Mouse (Mus musculus) limb, embryonic 11.5 days (tissue): ENCODE measurements at regions not wholly inside any gene's neighbourhood (a gene's known extent, or its start where the extent isn't known, plus 50 kb on each side); places are given as distances from the start of the nearest gene placed in this dataset.

Experiments
- ATAC-seq: fragments of 200-750 bp; cut with Nextera tagmentation; 2 replicates; pipeline ENCODE4 v1.8.0; 2017; ENCODE audit warnings: low read depth; ENCODE audit not compliant: insufficient number of reproducible peaks, low FRiP score, low TSS enrichment
- DNase-seq: peaks from one replicate; pipeline ENCODE4 v3.0.0-alpha.2; 2015; ENCODE audit warnings: low spot score
- H3K27ac ChIP-seq: fragments of 300-500 bp; sonication (generic); replicated peaks from 2 replicates; pipeline ENCODE4 v1.5.1; 2014; ENCODE audit warnings: low read depth, mild to moderate bottlenecking, low read length
- H3K27me3 ChIP-seq: fragments of 300-500 bp; sonication (generic); 2 replicates; pipeline ENCODE4 v1.6.1; 2014; ENCODE audit warnings: mild to moderate bottlenecking, low read length, mixed read lengths; ENCODE audit not compliant: control insufficient read depth, insufficient read depth
- H3K36me3 ChIP-seq: fragments of 300-500 bp; sonication (generic); 2 replicates; pipeline ENCODE4 v1.6.1; 2014; ENCODE audit warnings: mild to moderate bottlenecking, low read length, moderate library complexity, mixed read lengths; ENCODE audit not compliant: control insufficient read depth, insufficient read depth
- H3K4me1 ChIP-seq: fragments of 300-500 bp; sonication (generic); 2 replicates; pipeline ENCODE4 v1.6.1; 2014; ENCODE audit warnings: low read length, mixed read lengths; ENCODE audit not compliant: control insufficient read depth, insufficient read depth
- H3K4me2 ChIP-seq: fragments of 300-500 bp; sonication (generic); 2 replicates; pipeline ENCODE4 v1.6.1; 2014; ENCODE audit warnings: low read depth, mild to moderate bottlenecking, moderate library complexity; ENCODE audit not compliant: severe bottlenecking
- H3K4me3 ChIP-seq: fragments of 300-500 bp; sonication (generic); 2 replicates; pipeline ENCODE4 v1.5.1; 2014; ENCODE audit warnings: low read depth, low read length
- H3K9ac ChIP-seq: fragments of 300-500 bp; sonication (generic); 2 replicates; pipeline ENCODE4 v1.6.1; 2014; ENCODE audit warnings: mild to moderate bottlenecking, low read length
- H3K9me3 ChIP-seq: fragments of 300-500 bp; sonication (generic); 2 replicates; pipeline ENCODE4 v1.6.1; 2016; ENCODE audit warnings: low read length; ENCODE audit not compliant: control insufficient read depth
- WGBS: fragments of 180-500 bp; shearing (Covaris S2); extraction: QIAGEN DNeasy Blood & Tissue Kit; methylation state at CpG from one replicate; pipeline ENCODE4 v1.1.7; 2014; 5-methylcytosine and 5-hydroxymethylcytosine counted together

DNA sequence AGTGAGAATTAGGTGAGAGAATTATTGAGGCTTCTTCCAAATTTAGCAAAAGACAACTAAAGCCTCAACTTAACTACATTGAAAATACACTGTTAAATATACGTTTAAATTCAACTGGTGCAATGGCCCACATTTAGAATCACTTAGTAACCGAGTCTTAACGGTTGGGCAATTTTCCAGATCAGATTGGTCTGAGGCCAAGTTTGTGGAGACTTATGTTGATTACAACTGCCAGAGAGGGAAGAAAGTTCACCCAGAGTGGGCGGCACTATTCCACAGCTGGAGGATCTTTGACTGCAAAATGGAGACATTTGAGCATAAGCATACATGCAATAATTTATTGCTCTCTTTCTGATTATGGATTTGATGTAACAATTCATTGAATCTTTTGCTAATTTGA is 146.5 kb upstream of the Tprg start:
- 88% methylated on average over 4 of the region's 4 CpGs for WGBS
- Histone ChIP-seq H3K9ac (no peak overlapping the region), H3K27ac (no peak overlapping the region), H3K36me3 (no peaks in the 10 kb centered on the region), H3K4me3 (no peak overlapping the region), H3K9me3 (no peaks in the 10 kb centered on the region), H3K4me1 (no peaks in the 10 kb centered on the region), H3K4me2 (no peak overlapping the region), H3K27me3 (no peaks in the 10 kb centered on the region)
- DNase-seq = no peak
- ATAC-seq = no peak

DNA sequence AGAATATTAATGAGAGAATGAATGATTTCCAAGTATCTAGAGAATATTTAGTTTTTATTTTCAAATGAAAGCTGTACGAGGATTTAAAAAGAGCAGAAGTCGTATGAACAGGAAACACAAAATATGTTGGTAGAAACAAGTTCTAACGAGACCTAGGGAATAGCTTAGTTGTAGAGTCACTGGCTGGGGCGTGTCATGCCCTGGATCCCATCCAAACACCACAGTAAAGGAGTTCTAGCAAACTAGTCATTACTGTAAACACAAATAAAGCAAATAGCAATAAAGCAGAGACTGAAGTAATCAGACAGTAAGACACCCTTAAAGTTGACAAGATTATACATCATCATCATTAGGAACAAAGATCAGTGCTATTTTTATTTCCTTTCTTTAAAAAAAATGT is 139.1 kb upstream of the Tprg start:
- no peak overlapping the region for H3K4me2 ChIP-seq
- no peak for ATAC-seq
- H3K9ac ChIP-seq = no peak overlapping the region
- H3K9me3 ChIP-seq = no peaks in the 10 kb centered on the region
- no peak for DNase-seq
- no peak overlapping the region for H3K27ac ChIP-seq
- WGBS = 75% methylated on average over 4 of the region's 4 CpGs
- no peaks in the 10 kb centered on the region for H3K27me3 ChIP-seq
- no peak overlapping the region for H3K4me3 ChIP-seq
- H3K4me1 ChIP-seq = no peaks in the 10 kb centered on the region
- H3K36me3 ChIP-seq = no peaks in the 10 kb centered on the region

DNA sequence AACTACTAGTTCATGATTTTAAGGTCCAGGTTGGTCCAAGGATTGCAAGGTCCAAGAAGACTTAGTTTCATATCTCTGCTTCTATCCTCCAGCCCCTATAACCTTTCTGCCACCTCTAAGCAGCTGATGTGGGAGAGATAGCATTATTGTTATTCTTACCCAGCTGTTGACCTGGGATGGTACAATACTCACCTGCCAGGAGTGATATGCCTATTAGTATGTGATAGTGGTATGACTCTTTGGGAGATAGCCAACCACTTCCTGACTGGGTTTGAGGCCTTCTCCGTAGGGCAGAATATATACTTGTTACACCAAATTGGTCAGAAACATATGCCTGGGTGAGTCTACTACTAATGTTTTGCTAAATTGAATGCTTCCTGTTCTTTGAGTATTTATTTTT is 137.4 kb upstream of the Tprg start:
- DNase-seq (no peak), ATAC-seq (no peak)
- Histone ChIP-seq H3K9me3 (no peaks in the 10 kb centered on the region), H3K36me3 (no peaks in the 10 kb centered on the region), H3K4me1 (no peaks in the 10 kb centered on the region), H3K4me2 (no peak overlapping the region), H3K27me3 (no peaks in the 10 kb centered on the region), H3K9ac (no peak overlapping the region), H3K4me3 (no peak overlapping the region), H3K27ac (no peak overlapping the region)
- 89% methylated on average over 1 of the region's 1 CpGs for WGBS

DNA sequence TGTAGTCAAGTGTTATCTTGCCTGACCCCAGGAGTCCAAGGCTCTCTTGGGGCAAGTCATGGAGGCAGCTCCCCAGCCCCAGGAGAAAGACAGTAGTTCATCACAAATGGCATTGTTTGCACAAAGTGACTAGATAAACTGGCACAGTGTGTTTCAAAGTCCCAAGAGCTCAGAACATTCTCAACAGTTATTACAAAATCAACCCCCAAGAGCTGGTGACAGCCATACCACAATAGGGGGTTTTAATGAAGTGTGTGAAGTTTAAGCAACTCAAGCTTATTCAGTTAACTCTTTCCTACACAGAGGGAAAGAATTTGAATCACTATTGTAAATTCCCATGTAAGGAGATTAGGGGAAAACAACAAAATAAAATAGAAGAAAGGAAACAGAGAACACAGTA is 109.7 kb upstream of the Tprg start:
- no peak overlapping the region for H3K4me3 ChIP-seq
- no peak overlapping the region for H3K9ac ChIP-seq
- H3K9me3 ChIP-seq = no peaks in the 10 kb centered on the region
- no peak for DNase-seq
- ATAC-seq = no peak
- no peak overlapping the region for H3K4me2 ChIP-seq
- no peak overlapping the region for H3K27ac ChIP-seq
- no peaks in the 10 kb centered on the region for H3K36me3 ChIP-seq
- no peaks in the 10 kb centered on the region for H3K27me3 ChIP-seq
- no peaks in the 10 kb centered on the region for H3K4me1 ChIP-seq

DNA sequence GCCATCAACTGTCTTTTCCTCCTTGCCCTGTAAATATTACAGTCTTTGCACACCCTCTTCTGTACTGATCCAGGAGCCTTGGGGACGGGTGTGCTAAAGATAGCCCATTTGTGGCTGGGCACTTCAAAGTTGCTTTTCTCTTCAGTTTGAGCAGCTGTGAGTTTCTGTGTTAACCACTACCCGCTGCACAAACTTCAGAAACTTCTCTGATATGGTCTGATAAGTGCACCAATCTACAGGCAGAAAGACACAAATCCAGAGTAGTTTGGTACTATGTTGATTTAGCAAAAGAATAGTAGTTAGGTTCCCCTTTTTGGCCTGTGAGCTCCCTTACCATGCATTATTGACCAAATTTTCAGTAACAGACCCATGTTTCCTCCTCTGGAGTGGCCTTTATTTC is 108.6 kb upstream of the Tprg start:
- Histone ChIP-seq H3K9ac (no peak overlapping the region), H3K4me2 (no peak overlapping the region), H3K4me3 (no peak overlapping the region), H3K27me3 (no peaks in the 10 kb centered on the region), H3K4me1 (no peaks in the 10 kb centered on the region), H3K36me3 (no peaks in the 10 kb centered on the region), H3K27ac (no peak overlapping the region), H3K9me3 (no peaks in the 10 kb centered on the region)
- WGBS = 88% methylated on average over 2 of the region's 2 CpGs
- no peak for DNase-seq
- no peak for ATAC-seq

DNA sequence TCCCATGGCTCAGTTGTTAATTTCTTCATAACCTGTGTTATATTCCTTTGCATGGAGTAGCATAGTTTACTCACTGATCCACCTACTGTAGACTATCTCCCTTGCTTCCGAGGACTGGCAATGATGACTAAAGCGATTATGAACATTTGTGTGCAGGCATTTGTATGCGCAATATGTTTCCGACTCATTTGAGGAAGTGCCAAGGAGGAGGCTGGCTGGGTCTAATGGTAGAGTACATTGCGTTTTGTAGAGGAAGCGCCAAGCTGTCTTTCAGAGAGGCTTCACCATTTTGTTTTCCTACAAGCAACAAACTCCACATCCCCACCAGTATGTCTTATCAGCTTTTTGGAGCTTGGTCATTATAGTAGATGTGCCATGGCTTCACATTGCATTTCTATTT is 104.7 kb upstream of the Tprg start:
- Histone ChIP-seq H3K27ac (no peak overlapping the region), H3K27me3 (no peaks in the 10 kb centered on the region), H3K9ac (no peak overlapping the region), H3K36me3 (no peaks in the 10 kb centered on the region), H3K9me3 (no peaks in the 10 kb centered on the region), H3K4me3 (no peak overlapping the region), H3K4me2 (no peak overlapping the region), H3K4me1 (no peaks in the 10 kb centered on the region)
- DNase-seq (no peak), ATAC-seq (no peak)
- 94% methylated on average over 6 of the region's 6 CpGs for WGBS

DNA sequence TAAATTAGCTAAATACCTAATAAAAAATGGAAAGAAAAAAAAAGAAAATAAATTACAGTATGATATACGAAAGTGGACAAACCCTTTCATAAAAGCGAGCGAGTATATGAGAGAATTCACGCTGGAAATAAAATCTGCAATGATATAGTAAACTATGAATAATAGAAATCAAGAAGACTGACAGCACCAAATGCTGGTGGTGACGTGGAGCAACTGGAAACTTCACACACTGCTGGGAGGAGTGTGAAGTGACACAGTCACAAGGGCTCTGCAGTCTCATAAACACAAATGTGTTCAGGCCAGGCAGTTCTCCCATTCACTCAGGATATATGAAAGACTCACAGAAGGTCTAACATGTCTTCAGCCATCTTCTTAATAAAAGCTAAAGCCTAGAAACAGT is 89.5 kb upstream of the Tprg start:
- H3K4me3 ChIP-seq = no peak overlapping the region
- H3K9ac ChIP-seq = no peak overlapping the region
- no peak for ATAC-seq
- H3K4me2 ChIP-seq = no peak overlapping the region
- H3K27ac ChIP-seq = no peak overlapping the region
- no peaks in the 10 kb centered on the region for H3K9me3 ChIP-seq
- H3K36me3 ChIP-seq = no peaks in the 10 kb centered on the region
- no peak for DNase-seq
- H3K27me3 ChIP-seq = no peaks in the 10 kb centered on the region
- H3K4me1 ChIP-seq = no peaks in the 10 kb centered on the region
- 88% methylated on average over 5 of the region's 5 CpGs for WGBS

DNA sequence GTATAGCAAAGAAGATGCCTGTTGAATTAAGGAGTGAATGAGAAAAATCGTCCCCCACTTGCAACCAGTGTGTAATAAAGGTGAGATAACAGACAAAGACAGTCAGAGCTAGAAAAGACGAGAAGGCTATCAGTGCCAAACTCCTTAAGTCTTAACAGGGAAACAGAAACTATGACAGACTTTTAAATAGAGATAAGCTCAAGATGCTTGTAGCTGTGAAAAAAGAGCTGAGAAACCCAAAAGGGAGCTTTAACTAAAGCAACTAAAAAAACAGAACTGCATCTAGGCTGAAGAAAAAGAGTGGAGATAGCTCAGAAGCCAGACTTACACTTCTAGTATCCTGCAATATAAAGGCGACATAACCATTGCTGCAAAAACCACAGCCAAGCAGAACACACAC is 87.8 kb upstream of the Tprg start:
- no peak overlapping the region for H3K9ac ChIP-seq

DNA sequence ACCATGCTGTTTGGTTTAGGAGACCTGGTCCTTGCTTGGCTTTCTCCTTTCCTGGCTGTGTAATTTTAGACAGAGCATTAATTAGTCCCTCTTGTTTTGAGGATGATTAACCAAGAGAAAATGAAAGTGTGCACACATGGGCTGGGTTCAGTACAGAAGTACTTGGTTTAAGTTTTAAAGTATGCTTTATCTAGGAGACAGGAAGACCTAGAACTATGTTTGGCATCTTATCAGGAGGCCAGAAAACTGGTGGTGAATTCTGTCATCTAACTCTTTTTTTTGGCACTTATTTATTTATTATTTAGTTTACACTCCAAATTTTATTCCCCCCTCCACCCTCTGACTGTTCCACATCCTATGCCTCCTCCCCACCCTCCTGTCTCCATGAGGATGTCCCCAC is 86.6 kb upstream of the Tprg start:
- H3K9me3 ChIP-seq = no peaks in the 10 kb centered on the region
- no peak overlapping the region for H3K9ac ChIP-seq
- no peak overlapping the region for H3K4me2 ChIP-seq
- H3K27ac ChIP-seq = no peak overlapping the region
- no peaks in the 10 kb centered on the region for H3K27me3 ChIP-seq
- H3K4me1 ChIP-seq = no peaks in the 10 kb centered on the region
- DNase-seq (no peak), ATAC-seq (no peak)
- H3K4me3 ChIP-seq = no peak overlapping the region
- no peaks in the 10 kb centered on the region for H3K36me3 ChIP-seq

More for the DNA sequence above, 87.8 kb upstream of the Tprg start:
- Histone ChIP-seq H3K4me2 (no peak overlapping the region), H3K36me3 (no peaks in the 10 kb centered on the region), H3K4me3 (no peak overlapping the region), H3K27me3 (no peaks in the 10 kb centered on the region), H3K27ac (no peak overlapping the region), H3K9me3 (no peaks in the 10 kb centered on the region), H3K4me1 (no peaks in the 10 kb centered on the region)
- 81% methylated on average over 3 of the region's 3 CpGs for WGBS
- ATAC-seq = no peak
- no peak for DNase-seq
